Mouse (Mus musculus) heart, postnatal 10 days (tissue): ENCODE results near the gene Olfr1291-ps1. TPM values are rescaled to one million over a fixed set of nuclear protein-coding genes. Genes with fewer than 3 reads are reported as not detected.

Source experiments
- DNase-seq, 2 experiments: peaks; one replicate each; pipeline ENCODE4 v3.0.0; 2021
- intact Hi-C: fragments of 180-260 bp; cut with DNase I; formaldehyde crosslinking; loops from one replicate; pipeline ENCODE4 v1.15.1; 2025
- total RNA-seq, 2 experiments: library from RNA; stranded (reverse); gene quantifications; 2 replicates each; pipeline ENCODE4 v1.2.3; 2021

The Olfr1291-ps1 gene
- not detected for total RNA-seq

DNA sequence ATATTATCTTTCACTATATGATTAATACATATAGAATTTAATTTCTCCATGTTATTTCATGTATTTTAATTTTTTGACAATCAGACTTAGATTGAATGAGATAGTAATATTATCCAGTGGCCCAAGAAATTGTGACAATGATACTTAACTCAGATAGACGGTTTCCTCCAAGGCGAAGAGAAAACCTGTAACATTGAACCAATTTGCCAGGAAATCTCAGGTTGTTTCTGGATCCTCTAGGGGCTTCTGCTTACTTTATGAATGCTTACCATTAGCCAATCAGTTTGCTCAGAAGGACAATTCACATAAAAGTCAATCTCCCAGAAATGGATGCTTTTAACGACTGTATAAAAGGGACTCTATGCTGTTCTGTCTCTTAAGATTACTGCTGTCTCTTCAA, at the start of gene Olfr1291-ps1:
Gene Olfr1291-ps1 (plus strand): TSS at position 301 of the 400 bp plus-strand sequence.
- intact Hi-C loops: no loop called here

DNA sequence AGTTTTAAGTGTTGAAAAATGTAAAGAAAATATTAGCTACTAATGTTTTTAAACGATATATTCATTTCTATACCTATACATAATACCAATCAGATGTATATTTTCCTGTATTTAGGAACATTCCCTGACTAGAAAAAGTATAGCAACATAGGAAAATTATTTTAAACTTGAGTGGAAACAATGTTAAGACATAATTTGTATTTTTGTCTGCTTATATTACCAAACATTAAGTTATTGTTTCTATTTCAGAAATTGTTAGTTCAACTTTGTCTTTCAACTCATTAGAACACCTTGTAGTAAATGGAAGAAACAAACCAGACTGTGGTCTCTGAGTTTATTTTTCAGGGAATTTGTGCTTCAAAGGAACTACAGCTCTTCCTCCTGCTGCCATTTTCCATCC, 48.1 kb upstream of the Olfr1291-ps1 start, which contains the start of gene Olfr1287:
Gene Olfr1287 (plus strand): TSS at position 301 of the 400 bp plus-strand sequence.
- no peak for DNase-seq
- intact Hi-C loops: no loop called here

More for the DNA sequence above, at the start of gene Olfr1291-ps1:
- no peak for DNase-seq

DNA sequence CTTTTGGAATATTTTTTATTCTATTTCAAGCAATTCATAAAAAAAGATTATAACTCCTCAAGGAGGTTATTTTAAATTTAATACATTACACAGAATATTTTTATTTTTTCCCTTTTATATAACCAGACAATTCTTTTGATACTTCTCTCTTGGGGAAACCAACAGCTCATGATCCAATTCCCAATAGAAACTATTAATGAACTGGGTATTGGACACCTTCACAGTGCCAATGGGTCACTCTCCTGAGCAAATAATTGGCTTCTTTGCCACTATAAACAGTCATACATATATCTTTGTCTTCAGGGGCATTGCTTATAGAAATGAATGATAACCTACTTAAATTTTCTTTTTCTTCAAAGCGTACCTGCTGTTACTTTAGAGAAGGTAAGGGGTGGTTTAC, 23.2 kb upstream of the Olfr1291-ps1 start, which contains the start of gene Olfr1288:
Gene Olfr1288 (plus strand): TSS at position 301 of the 400 bp plus-strand sequence.
- intact Hi-C loops: no loop called here

DNA sequence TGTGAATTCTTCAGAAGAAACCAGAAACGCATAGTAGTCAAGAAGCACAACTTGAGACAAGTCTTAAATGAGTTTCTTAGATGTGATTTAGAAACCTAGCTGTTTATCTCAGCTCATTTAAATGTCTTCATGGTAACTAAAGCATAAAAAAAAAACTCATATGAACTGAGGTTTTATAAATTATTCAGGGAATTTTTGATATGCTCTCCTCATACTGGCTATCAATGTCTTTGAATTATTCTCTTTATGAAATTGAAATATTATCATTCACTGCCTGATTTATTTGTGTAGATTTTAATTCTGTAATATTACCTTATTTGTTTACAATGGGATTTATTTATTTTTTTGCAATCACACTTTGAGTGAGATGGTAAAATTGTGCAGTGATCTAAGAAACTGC, 16.5 kb upstream of the Olfr1291-ps1 start, which contains the start of gene Olfr1289:
Gene Olfr1289 (plus strand): TSS at position 301 of the 400 bp plus-strand sequence.
- no peak for DNase-seq
- intact Hi-C loops: no loop called here

More for the DNA sequence above, 23.2 kb upstream of the Olfr1291-ps1 start, which contains the start of gene Olfr1288:
- DNase-seq: no peak

DNA sequence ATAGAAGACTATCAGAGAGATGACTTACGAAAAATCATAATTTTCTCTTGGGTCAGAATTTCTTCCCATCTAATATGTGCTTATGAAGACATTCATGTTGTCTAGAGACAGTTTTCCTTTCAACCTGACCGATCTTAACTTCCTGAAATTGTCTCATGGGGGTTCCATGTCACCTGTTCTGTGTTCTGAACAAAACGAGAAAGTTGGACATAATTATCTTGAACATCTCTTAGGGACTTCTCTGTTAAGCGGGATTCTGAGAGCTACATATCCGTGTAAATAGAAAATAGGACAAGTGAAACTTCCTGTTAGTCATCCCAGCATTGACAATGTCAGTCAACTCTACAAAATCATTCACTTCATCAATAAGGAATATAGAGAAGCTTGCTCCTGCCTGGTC, 3.3 kb upstream of the Olfr1291-ps1 start, which contains the start of gene Olfr1290:
Gene Olfr1290 (minus strand): TSS at position 101 of the 400 bp plus-strand sequence.
- no peak for DNase-seq
- intact Hi-C loops: no loop called here

DNA sequence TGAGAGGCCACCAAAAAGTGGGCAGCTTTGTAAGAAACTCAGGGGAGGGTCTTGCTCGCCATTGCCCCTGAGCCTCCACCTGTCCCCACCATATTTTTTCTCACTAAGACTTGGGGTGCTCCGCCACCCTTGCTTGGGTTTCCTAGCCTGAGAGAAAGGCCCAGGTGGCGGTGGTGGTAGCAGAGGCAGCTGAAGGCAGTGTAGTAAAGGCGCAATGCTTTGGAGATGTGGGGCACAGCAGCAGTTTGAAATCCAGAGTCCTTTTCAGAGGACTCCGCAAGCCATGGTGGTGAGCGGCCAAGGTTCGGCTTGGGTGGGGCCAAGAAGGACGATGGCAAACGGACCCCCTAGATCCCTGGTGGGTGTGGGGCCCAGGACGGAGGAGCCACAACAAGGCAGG, 20.5 kb downstream of the Olfr1291-ps1 start:
- intact Hi-C loops: no loop called here

DNA sequence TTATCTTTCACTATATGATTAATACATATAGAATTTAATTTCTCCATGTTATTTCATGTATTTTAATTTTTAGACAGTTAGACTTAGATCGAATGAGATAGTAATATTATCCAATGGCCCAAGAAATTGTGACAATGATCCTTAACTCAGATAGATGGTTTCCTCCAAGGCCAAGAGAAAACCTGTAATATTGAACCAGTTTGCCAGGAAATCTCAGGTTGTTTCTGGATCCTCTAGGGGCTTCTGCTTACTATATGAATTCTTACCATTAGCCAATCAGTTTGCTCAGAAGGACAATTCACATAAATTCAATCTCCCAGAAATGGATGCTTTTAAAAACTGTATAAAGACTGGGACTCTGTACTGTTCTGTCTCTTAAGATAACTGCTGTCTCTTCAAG, 27.9 kb downstream of the Olfr1291-ps1 start, which contains the start of gene Olfr1293-ps:
Gene Olfr1293-ps (plus strand): TSS at position 301 of the 400 bp plus-strand sequence.
- intact Hi-C loops: no loop called here
- DNase-seq: no peak

More for the DNA sequence above, 20.5 kb downstream of the Olfr1291-ps1 start:
- no peak for DNase-seq

DNA sequence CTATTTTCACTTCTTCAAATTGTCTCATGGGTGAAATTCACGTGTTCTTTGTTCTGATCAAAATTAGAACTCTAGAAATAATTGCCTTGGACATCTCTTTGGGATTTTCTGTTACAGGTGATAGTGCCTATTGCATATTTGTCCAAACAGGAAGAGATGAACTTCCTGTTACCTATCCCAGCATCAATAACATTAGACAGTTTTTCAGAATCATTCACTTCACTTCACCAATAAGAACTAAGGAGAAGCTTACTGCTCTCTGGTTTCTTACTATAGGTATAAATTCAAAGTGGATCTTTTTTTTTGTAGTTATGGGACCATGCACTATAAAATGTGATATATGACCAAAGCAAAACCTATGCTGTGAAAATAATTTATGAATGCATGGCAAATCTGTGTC, 43.2 kb downstream of the Olfr1291-ps1 start, which contains the start of gene Olfr1294:
Gene Olfr1294 (minus strand): TSS at position 101 of the 400 bp plus-strand sequence.
- intact Hi-C loops: no loop called here
- DNase-seq: no peak

Other genes with a start within 250 kb of the Olfr1291-ps1 start
- gene Olfr1276, start 242.7 kb upstream of the Olfr1291-ps1 start, total RNA-seq: not detected
- gene Olfr1277, start 223.1 kb upstream of the Olfr1291-ps1 start, total RNA-seq: not detected
- not detected for gene Olfr1278, start 207.0 kb upstream of the Olfr1291-ps1 start, total RNA-seq
- not detected for gene Olfr1279, start 196.5 kb upstream of the Olfr1291-ps1 start, total RNA-seq
- gene Olfr1280, start 183.2 kb upstream of the Olfr1291-ps1 start, total RNA-seq: not detected
- not detected for gene Olfr1281, start 170.7 kb upstream of the Olfr1291-ps1 start, total RNA-seq
- not detected for gene Olfr1282, start 161.1 kb upstream of the Olfr1291-ps1 start, total RNA-seq
- not detected for gene Olfr1283, start 130.4 kb upstream of the Olfr1291-ps1 start, total RNA-seq
- gene Olfr1284, start 121.7 kb upstream of the Olfr1291-ps1 start, total RNA-seq: not detected
- not detected for gene Olfr1286, start 74.1 kb upstream of the Olfr1291-ps1 start, total RNA-seq
- not detected for gene Olfr1287, start 48.0 kb upstream of the Olfr1291-ps1 start, total RNA-seq
- not detected for gene Olfr1288, start 23.1 kb upstream of the Olfr1291-ps1 start, total RNA-seq
- gene Olfr1289, start 16.4 kb upstream of the Olfr1291-ps1 start, total RNA-seq: not detected
- not detected for gene Olfr1290, start 3.4 kb upstream of the Olfr1291-ps1 start, total RNA-seq
- gene Olfr1293-ps, start 28.0 kb downstream of the Olfr1291-ps1 start, total RNA-seq: not detected
- not detected for gene Olfr1294, start 43.1 kb downstream of the Olfr1291-ps1 start, total RNA-seq
- gene Olfr1295, start 72.5 kb downstream of the Olfr1291-ps1 start, total RNA-seq: not detected
- gene Olfr1297, start 129.3 kb downstream of the Olfr1291-ps1 start, total RNA-seq: not detected
- gene Olfr1298, start 152.0 kb downstream of the Olfr1291-ps1 start, total RNA-seq: not detected
- gene Olfr1299, start 164.2 kb downstream of the Olfr1291-ps1 start, total RNA-seq: not detected